Mouse (Mus musculus): ENCODE measurements around the gene Gpr150.

GRCm38 (mm10) chr13:76101989-76102388 lies 45.2 kb upstream of the Gpr150 start:
- TF ChIP-seq USF2 (conservative IDR thresholded peaks at IDR 0.05; ENCODE audit: low read depth, low read length) = no peak
- TF ChIP-seq TCF12 (IDR thresholded peaks at IDR 0.05; ENCODE audit: low read depth, low read length) = no peak
- no peak for TF ChIP-seq CHD2 (IDR thresholded peaks at IDR 0.05; ENCODE audit: low read length)

All from CH12.LX (cell line).